Comparison of ENCODE assay signal across 18 mouse cellular contexts in the genomic region with DNA sequence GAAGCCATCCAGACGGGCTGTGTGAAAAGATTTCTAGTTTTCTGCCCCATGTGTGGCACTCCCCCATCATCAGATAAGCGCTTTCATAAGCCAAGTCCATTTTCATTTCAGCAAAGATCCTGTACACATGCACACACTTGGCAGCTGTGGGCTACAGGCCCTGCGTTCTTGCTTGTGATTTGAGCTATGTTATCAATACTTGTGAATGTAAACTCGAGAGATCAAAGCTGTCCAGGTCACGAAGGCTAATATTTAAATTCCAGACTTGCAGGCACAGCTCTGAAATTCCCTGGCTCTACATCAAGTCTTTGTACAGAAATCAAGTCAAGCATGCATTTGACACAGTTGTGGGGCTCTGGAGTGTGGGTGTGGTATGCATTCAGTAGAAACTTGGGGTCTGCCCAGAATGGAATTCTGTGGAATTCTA.
DNase-seq lines count a peak whose midpoint lies in the region; ATAC-seq lines count a peak whose summit lies in the region.
"Had no signal": no experiment of that assay in that cellular context is flagged by ENCODE, and none has a peak within 500 bp of the region (broad histone marks: within the 10 kb centered on the region; RNA-seq: fewer than 3 reads in every experiment).

No protein-coding gene starts in this region.

- H3K36me3 ChIP-seq in kidney, embryonic 14.5 days (ENCODE audit: control insufficient read depth, insufficient read depth, low read length): no peaks in the 10 kb centered on the region
- H3K36me3 ChIP-seq in lung, embryonic 16.5 days (ENCODE audit: control insufficient read depth, insufficient read depth, low read length): no peaks in the 10 kb centered on the region
- H3K36me3 ChIP-seq in embryonic facial prominence, embryonic 13.5 days: no peaks in the 10 kb centered on the region
- H3K36me3 ChIP-seq in stomach, embryonic 16.5 days (ENCODE audit: control insufficient read depth, insufficient read depth, low read length): no peaks in the 10 kb centered on the region
- H3K36me3 ChIP-seq: midbrain, embryonic 12.5 days had no signal

- H3K9me3 ChIP-seq in kidney, embryonic 14.5 days (ENCODE audit: control insufficient read depth, low read length): no peaks in the 10 kb centered on the region
- H3K9me3 ChIP-seq in lung, embryonic 16.5 days (ENCODE audit: control insufficient read depth, low read length): no peaks in the 10 kb centered on the region
- H3K9me3 ChIP-seq in embryonic facial prominence, embryonic 13.5 days: no peaks in the 10 kb centered on the region
- H3K9me3 ChIP-seq in stomach, embryonic 16.5 days (replicated peaks; ENCODE audit: control insufficient read depth, low read length): no peaks in the 10 kb centered on the region
- H3K9me3 ChIP-seq: midbrain, embryonic 12.5 days had no signal

- no peak overlapping the region for H3K4me2 ChIP-seq in kidney, embryonic 14.5 days (replicated peaks; ENCODE audit: low read depth, low read length)
- no peak overlapping the region for H3K4me2 ChIP-seq in lung, embryonic 16.5 days (ENCODE audit: low read depth, low read length)
- H3K4me2 ChIP-seq in embryonic facial prominence, embryonic 13.5 days: no peak overlapping the region
- no peak overlapping the region for H3K4me2 ChIP-seq in stomach, embryonic 16.5 days (ENCODE audit: low read depth, low read length)
- H3K4me2 ChIP-seq: hindbrain, embryonic 14.5 days; midbrain, embryonic 12.5 days had no signal

- 52% methylated on average over 5 of the region's 5 CpGs for WGBS in kidney, embryonic 14.5 days
- WGBS in lung, embryonic 16.5 days: 28% methylated on average over 5 of the region's 5 CpGs
- WGBS in embryonic facial prominence, embryonic 13.5 days: 31% methylated on average over 5 of the region's 5 CpGs
- 40% methylated on average over 5 of the region's 5 CpGs for WGBS in stomach, embryonic 16.5 days

- no peak overlapping the region for H3K9ac ChIP-seq in kidney, embryonic 14.5 days (ENCODE audit: low read depth, low read length)
- no peak overlapping the region for H3K9ac ChIP-seq in lung, embryonic 16.5 days (ENCODE audit: low read length)
- no peak overlapping the region for H3K9ac ChIP-seq in embryonic facial prominence, embryonic 13.5 days
- H3K9ac ChIP-seq in stomach, embryonic 16.5 days (ENCODE audit: low read length): no peak overlapping the region
- H3K9ac ChIP-seq: hindbrain, embryonic 14.5 days; midbrain, embryonic 12.5 days had no signal

- no peaks in the 10 kb centered on the region for H3K27me3 ChIP-seq in kidney, embryonic 14.5 days (ENCODE audit: control insufficient read depth, insufficient read depth, low read length)
- no peaks in the 10 kb centered on the region for H3K27me3 ChIP-seq in lung, embryonic 16.5 days (ENCODE audit: control insufficient read depth, insufficient read depth, low read depth, low read length)
- H3K27me3 ChIP-seq in embryonic facial prominence, embryonic 13.5 days: no peaks in the 10 kb centered on the region
- no peaks in the 10 kb centered on the region for H3K27me3 ChIP-seq in stomach, embryonic 16.5 days (ENCODE audit: control insufficient read depth, insufficient read depth, low read length)
- H3K27me3 ChIP-seq: midbrain, embryonic 12.5 days had no signal

- ATAC-seq in kidney, embryonic 14.5 days (ENCODE audit: low FRiP score, low TSS enrichment): peak; percentile 35; the same call in 1 of the 2 replicates
- ATAC-seq in lung, embryonic 16.5 days (ENCODE audit: low read depth): peak; percentile 80
- ATAC-seq in embryonic facial prominence, embryonic 13.5 days (ENCODE audit: insufficient number of reproducible peaks, insufficient read depth, low FRiP score, low TSS enrichment, low read depth): peak; percentile 62; the same call in 1 of the 2 replicates
- ATAC-seq in stomach, embryonic 16.5 days (ENCODE audit: insufficient read depth, low FRiP score): peak; percentile 78; the same call in 1 of the 2 replicates

- no peak for DNase-seq in kidney, adult 18-20 months
- no peak for DNase-seq in lung, postnatal 25 days (ENCODE audit: low spot score)
- DNase-seq in right cerebral cortex, postnatal 25 days: no peak
- DNase-seq in spleen, adult 12 weeks (ENCODE audit: low spot score): no peak
- DNase-seq: B cell, adult 2 months; cerebellum, adult 8-10 months; heart, postnatal 36 days; right cerebral cortex, adult 18-20 months; spleen, adult 18-20 months had no signal

- 0 out of 2 replicates have a peak, but pooled peaks cover 3% of the 10 kb centered on the region for H3K4me1 ChIP-seq in kidney, embryonic 14.5 days (ENCODE audit: control insufficient read depth, insufficient read depth, low read length)
- H3K4me1 ChIP-seq in lung, embryonic 16.5 days (replicated peaks; ENCODE audit: control insufficient read depth, insufficient read depth, low read length): peaks cover 22% of the 10 kb centered on the region
- peaks cover under 1% of the 10 kb centered on the region; the same call in 1 of the 2 replicates for H3K4me1 ChIP-seq in embryonic facial prominence, embryonic 13.5 days
- peaks cover 11% of the 10 kb centered on the region for H3K4me1 ChIP-seq in stomach, embryonic 16.5 days (ENCODE audit: control insufficient read depth, insufficient read depth, low read length)
- H3K4me1 ChIP-seq: midbrain, embryonic 12.5 days had no signal

- no peak overlapping the region for H3K4me3 ChIP-seq in kidney, embryonic 14.5 days (ENCODE audit: low read length)
- H3K4me3 ChIP-seq in lung, embryonic 16.5 days (ENCODE audit: low read length): no peak overlapping the region
- no peak overlapping the region for H3K4me3 ChIP-seq in embryonic facial prominence, embryonic 13.5 days
- H3K4me3 ChIP-seq in stomach, embryonic 16.5 days (replicated peaks; ENCODE audit: low read length): no peak overlapping the region
- H3K4me3 ChIP-seq: left cerebral cortex, adult 2 months; midbrain, embryonic 12.5 days had no signal

- peak overlapping the region; percentile 24; the same call in 1 of the 2 replicates for H3K27ac ChIP-seq in kidney, embryonic 14.5 days (ENCODE audit: low read depth, low read length)
- peak overlapping the region; percentile 57 for H3K27ac ChIP-seq in lung, embryonic 16.5 days (ENCODE audit: low read length)
- no peak overlapping the region for H3K27ac ChIP-seq in embryonic facial prominence, embryonic 13.5 days
- 0 out of 2 replicates have a peak overlapping the region, but pooled peaks have one; percentile 10 for H3K27ac ChIP-seq in stomach, embryonic 16.5 days (ENCODE audit: low read length)
- H3K27ac ChIP-seq: hindbrain, embryonic 14.5 days; kidney, postnatal 0 days; left cerebral cortex, adult 2 months; macrophage; midbrain, embryonic 12.5 days had no signal
